Mouse (Mus musculus) neural tube, embryonic 12.5 days (tissue): ENCODE results near the gene Ap5s1. TPM values are rescaled to one million over a fixed set of nuclear protein-coding genes. Genes with fewer than 3 reads are reported as not detected.
"Not testable (repeated sequence)": the region's sequence is repeated elsewhere in the genome, so short reads cannot be mapped to it uniquely, and the experiment has no call there.

Experiments
- ATAC-seq: fragments of 200-750 bp; cut with Nextera tagmentation; 2 replicates; pipeline ENCODE4 v1.8.0; 2017; ENCODE audit warnings: low read depth, mild to moderate bottlenecking, moderate TSS enrichment, moderate library complexity; ENCODE audit not compliant: low FRiP score
- H3K27ac ChIP-seq: fragments of 300-500 bp; sonication (generic); 2 replicates; pipeline ENCODE4 v1.5.1; 2016
- H3K27me3 ChIP-seq: fragments of 300-500 bp; sonication (generic); replicated peaks from 2 replicates; pipeline ENCODE4 v1.6.1; 2016; ENCODE audit warnings: mild to moderate bottlenecking
- H3K36me3 ChIP-seq: fragments of 300-500 bp; sonication (generic); 2 replicates; pipeline ENCODE4 v1.6.1; 2016; ENCODE audit warnings: mild to moderate bottlenecking
- H3K4me1 ChIP-seq: fragments of 300-500 bp; sonication (generic); 2 replicates; pipeline ENCODE4 v1.6.1; 2016
- H3K4me2 ChIP-seq: fragments of 300-500 bp; sonication (generic); replicated peaks from 2 replicates; pipeline ENCODE4 v1.6.1; 2016; ENCODE audit warnings: mild to moderate bottlenecking
- H3K4me3 ChIP-seq: fragments of 300-500 bp; sonication (generic); 2 replicates; pipeline ENCODE4 v1.5.1; 2016
- H3K9ac ChIP-seq: fragments of 300-500 bp; sonication (generic); 2 replicates; pipeline ENCODE4 v1.6.1; 2016; ENCODE audit warnings: mild to moderate bottlenecking
- H3K9me3 ChIP-seq: fragments of 300-500 bp; sonication (generic); 2 replicates; pipeline ENCODE4 v1.6.1; 2016; ENCODE audit warnings: mild to moderate bottlenecking
- WGBS: fragments of 180-500 bp; shearing (Covaris S2); methylation state at CpG from one replicate; pipeline ENCODE4 v1.1.7; 2016; 5-methylcytosine and 5-hydroxymethylcytosine counted together
- polyA plus RNA-seq: library from polyadenylated mRNA; unstranded; fragments of >200 nt; fragmentation: Nextera tagmentation; extraction: Ambion mirVana; gene quantifications from 2 replicates; pipeline ENCODE4 v1.2.1, GENCODE M21; 2016

Ap5s1 gene
- polyA plus RNA-seq, 1 experiment from 2014 or later: 36.3 TPM

DNA sequence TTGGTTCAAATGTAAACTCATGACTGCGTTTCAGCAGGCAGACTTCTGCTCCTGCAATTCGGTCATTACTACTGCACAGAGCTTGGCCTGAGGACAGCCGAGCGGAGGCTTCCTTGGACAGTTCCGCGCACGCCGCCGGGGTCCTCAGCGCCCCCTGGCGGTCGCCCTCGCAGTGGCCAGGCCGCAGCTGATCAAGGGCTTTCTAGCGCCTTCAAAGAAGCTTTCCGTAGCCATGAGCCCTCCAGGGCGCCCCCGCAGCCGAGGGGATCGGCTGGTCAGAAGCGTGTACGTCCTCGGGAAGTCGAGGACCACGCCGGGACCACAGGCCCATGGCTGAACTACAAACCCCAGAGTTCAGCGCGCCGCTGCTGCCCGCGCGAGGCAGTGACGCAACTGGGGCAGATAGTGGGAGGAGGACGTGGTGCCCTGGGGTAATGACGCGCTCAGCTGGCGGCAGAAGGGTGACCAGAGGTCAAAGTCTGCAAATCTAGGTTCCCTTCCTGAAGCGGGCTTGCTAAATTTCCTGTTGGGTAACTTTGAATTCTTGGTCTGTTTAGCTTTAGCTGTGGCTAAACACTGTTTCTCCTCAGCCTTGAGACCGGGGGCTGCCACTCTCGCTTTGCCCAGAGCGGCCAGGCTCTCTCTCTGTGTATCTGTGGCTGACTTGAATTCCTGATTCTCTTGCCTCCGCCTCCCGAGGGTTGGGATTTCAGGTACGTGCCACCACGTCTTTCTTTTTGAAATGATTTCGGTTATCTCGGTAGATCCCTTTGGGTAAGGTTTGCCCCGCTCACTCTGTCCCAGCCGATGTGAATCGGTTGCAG, 3.3 kb downstream of the Ap5s1 start:
- peak overlapping the region; percentile 83 for H3K27ac ChIP-seq
- peak overlapping the region; percentile 68 for H3K9ac ChIP-seq
- no peaks in the 10 kb centered on the region for H3K27me3 ChIP-seq
- peaks cover 5% of the 10 kb centered on the region for H3K4me1 ChIP-seq
- H3K4me2 ChIP-seq: peak overlapping the region; percentile 61
- no peaks in the 10 kb centered on the region for H3K9me3 ChIP-seq
- peak overlapping the region; percentile 62 for H3K4me3 ChIP-seq
- ATAC-seq: peak; percentile 96
- H3K36me3 ChIP-seq: peaks cover 13% of the 10 kb centered on the region; the same call in 1 of the 2 replicates
- 2% methylated on average over 50 of the region's 50 CpGs for WGBS

DNA sequence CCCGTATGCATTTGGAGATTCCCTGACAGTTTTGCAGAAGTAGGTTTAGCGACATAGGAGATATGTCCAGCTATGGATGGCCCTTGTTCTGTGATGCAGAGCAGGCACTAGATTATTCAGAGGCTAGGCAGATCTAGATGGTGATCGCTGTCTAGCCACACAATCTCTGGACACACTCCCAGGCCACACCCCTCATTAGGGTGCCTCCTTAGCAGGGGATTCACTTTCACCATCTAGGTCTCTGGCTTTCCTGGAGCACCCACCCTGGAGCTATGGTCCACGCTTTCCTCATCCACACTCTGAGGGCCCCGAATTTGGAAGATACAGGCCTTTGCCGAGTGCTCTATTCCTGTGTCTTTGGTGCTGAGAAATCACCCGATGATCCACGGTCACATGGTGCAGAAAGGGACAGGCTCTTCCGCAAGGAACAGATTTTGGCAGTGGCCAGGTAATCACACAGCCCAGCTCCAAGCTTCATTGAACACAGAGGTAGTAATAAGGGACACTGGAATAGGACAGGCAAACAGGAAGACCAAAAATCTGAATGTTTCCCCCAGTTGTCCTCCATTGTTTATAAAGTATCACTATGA, 4.2 kb downstream of the Ap5s1 start:
- no peak for ATAC-seq
- 77% methylated on average over 9 of the region's 9 CpGs for WGBS
- H3K9me3 ChIP-seq: no peaks in the 10 kb centered on the region
- H3K4me3 ChIP-seq: peak overlapping the region; percentile 62
- peaks cover 5% of the 10 kb centered on the region for H3K4me1 ChIP-seq
- H3K27ac ChIP-seq: no peak overlapping the region
- H3K27me3 ChIP-seq: no peaks in the 10 kb centered on the region
- peaks cover 13% of the 10 kb centered on the region; the same call in 1 of the 2 replicates for H3K36me3 ChIP-seq
- H3K9ac ChIP-seq: peak overlapping the region; percentile 68
- H3K4me2 ChIP-seq: peak overlapping the region; percentile 61

DNA sequence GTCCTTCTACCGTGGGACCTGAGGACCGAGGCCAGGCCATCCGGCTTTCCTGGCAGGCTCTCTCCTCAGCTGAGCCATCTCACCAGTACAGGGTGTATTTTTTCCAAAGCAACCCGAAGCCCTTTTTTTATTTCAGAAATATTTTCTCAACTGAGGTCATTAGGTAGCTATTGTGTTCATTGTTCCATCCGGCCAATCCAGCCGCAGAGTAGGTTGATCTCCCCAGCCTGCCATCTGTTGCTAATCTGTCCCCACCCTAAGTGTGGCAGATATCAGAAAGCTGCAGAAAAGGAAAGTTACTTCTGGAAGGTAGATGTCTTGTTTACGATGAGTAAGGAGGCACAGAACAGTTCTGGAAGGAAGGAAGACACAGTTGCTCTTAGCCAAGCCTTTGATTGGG, 6.9 kb downstream of the Ap5s1 start:
- peaks cover 13% of the 10 kb centered on the region; the same call in 1 of the 2 replicates for H3K36me3 ChIP-seq
- H3K4me3 ChIP-seq: no peak overlapping the region
- H3K9ac ChIP-seq: no peak overlapping the region
- peaks cover 5% of the 10 kb centered on the region for H3K4me1 ChIP-seq
- no peak for ATAC-seq
- no peaks in the 10 kb centered on the region for H3K27me3 ChIP-seq
- H3K4me2 ChIP-seq: no peak overlapping the region
- 90% methylated on average over 7 of the region's 7 CpGs for WGBS
- no peak overlapping the region for H3K27ac ChIP-seq
- H3K9me3 ChIP-seq: no peaks in the 10 kb centered on the region

DNA sequence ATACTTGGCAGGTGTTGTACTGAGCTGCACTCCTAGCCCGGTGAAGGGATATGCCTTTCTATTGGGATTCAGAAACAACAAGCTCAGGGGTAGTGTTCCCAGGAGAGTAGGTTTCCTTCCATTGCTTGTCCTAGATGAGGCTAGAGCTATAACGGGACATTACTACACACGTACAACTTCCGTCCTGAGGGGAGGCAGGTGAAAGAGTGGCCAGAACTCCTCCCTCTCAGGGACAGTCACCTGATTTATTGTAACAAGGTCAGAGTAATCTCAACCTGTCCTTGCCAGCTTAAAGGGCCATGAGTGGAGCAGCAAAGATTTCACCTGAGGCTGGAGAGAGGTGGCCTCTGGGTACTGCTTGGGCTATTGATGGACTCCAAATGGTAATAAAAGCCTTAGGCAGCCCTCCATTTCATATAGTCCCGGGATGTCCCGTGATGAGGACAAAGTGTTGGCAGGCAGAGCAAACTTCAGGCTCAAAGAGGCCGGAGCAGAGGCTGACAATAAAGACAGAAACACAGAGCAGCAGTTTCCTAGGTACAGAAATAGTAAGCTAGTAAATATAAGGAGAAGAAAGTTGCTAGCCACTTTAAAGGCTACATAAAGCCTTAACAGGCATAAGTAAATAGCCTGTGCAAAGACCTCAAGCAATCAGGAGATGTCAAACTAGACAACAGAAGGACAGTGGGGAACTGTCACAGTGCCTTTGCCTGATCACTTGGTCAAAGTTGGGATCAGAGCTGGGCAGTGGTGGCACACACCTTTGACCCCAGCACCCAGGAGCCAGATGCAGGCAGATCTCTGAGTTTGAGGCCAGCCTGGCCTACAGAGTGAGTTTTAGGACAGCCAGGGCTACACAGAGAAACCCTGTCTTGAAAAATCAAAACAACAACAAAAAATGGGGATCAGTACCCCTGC, 9.3 kb downstream of the Ap5s1 start:
- 90% methylated on average over 7 of the region's 7 CpGs for WGBS
- no peak for ATAC-seq

DNA sequence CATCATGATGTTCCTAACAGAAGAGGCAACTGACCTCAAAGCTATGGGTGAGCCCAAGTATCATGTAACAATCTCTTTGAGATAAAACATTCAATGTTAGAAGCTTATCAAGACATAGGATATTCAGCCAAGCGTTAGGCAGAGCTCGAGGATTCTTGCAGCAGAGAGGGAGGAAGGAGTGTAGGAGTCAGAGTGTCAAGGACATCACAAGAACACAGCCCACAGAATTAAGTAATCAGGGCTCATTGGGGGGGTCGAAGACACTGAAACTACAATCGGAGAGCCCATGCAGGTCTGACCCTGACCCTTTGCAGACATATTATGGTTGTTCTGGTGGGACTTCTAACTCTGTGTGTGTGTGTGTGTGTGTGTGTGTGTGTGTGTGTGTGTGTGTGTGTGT, 13.2 kb downstream of the Ap5s1 start:
- H3K4me1 ChIP-seq: no peaks in the 10 kb centered on the region
- WGBS: 84% methylated on average over 4 of the region's 4 CpGs
- no peaks in the 10 kb centered on the region for H3K27me3 ChIP-seq
- no peak overlapping the region for H3K27ac ChIP-seq
- H3K36me3 ChIP-seq: no peaks in the 10 kb centered on the region
- H3K9ac ChIP-seq: no peak overlapping the region
- no peak overlapping the region for H3K4me2 ChIP-seq
- no peak overlapping the region for H3K4me3 ChIP-seq
- ATAC-seq: no peak
- no peaks in the 10 kb centered on the region for H3K9me3 ChIP-seq

More for the DNA sequence above, 9.3 kb downstream of the Ap5s1 start:
- H3K9ac ChIP-seq: no peak overlapping the region
- peaks cover 13% of the 10 kb centered on the region; the same call in 1 of the 2 replicates for H3K36me3 ChIP-seq
- H3K4me1 ChIP-seq: peaks cover 1% of the 10 kb centered on the region
- no peak overlapping the region for H3K4me2 ChIP-seq
- no peaks in the 10 kb centered on the region for H3K27me3 ChIP-seq
- H3K4me3 ChIP-seq: no peak overlapping the region
- H3K27ac ChIP-seq: no peak overlapping the region
- no peaks in the 10 kb centered on the region for H3K9me3 ChIP-seq

DNA sequence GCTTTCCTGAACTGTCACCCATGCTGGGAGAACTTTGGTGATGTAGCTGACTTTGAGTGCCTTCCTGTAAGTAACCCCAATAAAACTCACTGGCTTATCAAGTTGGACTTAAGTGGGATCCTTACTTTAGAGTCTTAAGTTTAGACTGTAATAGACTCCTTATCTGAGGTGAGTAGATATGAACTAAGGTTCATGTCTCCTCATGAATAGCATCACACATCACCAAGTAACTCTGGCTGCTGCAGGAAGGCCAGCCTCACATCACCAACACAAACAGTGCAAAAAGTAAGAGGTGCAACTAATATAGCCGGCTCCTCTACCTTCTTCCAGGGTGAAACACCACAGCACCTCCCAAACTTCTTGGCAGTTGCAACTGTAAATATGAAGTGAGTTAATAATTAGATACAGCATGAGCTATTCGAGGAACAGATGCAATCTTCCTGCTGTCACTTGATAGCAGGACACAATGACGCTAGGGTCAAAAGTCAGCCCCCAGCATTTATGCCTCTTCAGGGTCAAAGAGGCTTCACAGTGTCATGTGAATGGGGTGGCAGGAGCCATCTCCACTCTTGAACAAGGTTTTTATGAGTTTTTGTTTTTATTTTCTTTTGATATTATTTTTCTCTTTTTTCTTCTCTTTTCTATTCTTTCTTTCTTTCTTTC, 15.1 kb downstream of the Ap5s1 start:
- Histone ChIP-seq H3K4me1 (no peaks in the 10 kb centered on the region), H3K36me3 (no peaks in the 10 kb centered on the region), H3K9me3 (no peaks in the 10 kb centered on the region), H3K4me2 (no peak overlapping the region), H3K9ac (no peak overlapping the region), H3K4me3 (no peak overlapping the region), H3K27ac (no peak overlapping the region), H3K27me3 (no peaks in the 10 kb centered on the region)
- WGBS: 80% methylated on average over 3 of the region's 3 CpGs
- no peak for ATAC-seq

DNA sequence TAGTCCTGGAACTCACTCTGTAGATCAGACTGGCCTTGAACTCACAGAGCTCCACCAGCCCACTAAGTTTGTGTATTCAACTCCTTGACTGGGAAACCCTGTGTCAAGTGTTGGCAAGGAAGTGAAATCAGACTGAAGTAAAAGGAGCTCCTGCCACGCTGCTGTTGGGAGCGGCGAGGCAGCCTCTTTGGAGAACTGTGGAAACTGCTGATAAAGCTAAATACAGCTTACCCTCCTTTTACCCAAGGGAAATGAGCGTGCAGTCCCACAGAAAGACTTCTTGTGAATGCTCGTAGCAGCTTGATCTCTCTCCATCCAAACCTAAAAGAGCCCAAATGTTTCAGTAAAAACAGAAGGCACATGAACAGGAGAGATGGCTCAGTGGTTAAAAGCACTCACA, 15.7 kb downstream of the Ap5s1 start:
- no peaks in the 10 kb centered on the region for H3K27me3 ChIP-seq
- H3K9ac ChIP-seq: no peak overlapping the region
- no peaks in the 10 kb centered on the region for H3K9me3 ChIP-seq
- 69% methylated on average over 5 of the region's 5 CpGs for WGBS
- H3K4me3 ChIP-seq: no peak overlapping the region
- no peaks in the 10 kb centered on the region for H3K4me1 ChIP-seq
- H3K27ac ChIP-seq: no peak overlapping the region
- no peak for ATAC-seq
- H3K36me3 ChIP-seq: no peaks in the 10 kb centered on the region
- H3K4me2 ChIP-seq: no peak overlapping the region

DNA sequence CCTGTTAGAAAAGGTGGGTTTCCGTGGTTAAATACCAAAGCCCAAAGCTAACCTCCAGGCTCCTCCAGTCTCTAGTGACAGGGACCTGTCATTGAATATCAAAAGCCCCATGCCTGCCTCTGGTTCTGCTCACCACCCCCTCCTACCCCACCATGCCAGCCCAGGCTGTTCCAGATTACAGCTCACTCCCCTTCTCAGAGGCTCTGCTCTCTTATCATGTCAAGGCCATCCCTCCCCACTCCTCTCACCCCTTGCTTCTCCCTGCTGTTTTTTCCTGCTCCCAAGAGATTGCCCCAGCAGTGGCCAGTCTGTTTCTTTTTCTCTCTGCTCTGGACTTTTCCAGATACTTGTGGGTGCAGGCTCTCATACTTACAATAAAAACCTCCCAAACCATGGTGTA, 16.7 kb downstream of the Ap5s1 start:
- Histone ChIP-seq H3K27me3 (no peaks in the 10 kb centered on the region), H3K9ac (no peak overlapping the region), H3K4me1 (no peaks in the 10 kb centered on the region), H3K36me3 (no peaks in the 10 kb centered on the region), H3K27ac (no peak overlapping the region), H3K9me3 (no peaks in the 10 kb centered on the region), H3K4me3 (no peak overlapping the region), H3K4me2 (no peak overlapping the region)
- WGBS: 76% methylated on average over 1 of the region's 1 CpGs
- no peak for ATAC-seq

DNA sequence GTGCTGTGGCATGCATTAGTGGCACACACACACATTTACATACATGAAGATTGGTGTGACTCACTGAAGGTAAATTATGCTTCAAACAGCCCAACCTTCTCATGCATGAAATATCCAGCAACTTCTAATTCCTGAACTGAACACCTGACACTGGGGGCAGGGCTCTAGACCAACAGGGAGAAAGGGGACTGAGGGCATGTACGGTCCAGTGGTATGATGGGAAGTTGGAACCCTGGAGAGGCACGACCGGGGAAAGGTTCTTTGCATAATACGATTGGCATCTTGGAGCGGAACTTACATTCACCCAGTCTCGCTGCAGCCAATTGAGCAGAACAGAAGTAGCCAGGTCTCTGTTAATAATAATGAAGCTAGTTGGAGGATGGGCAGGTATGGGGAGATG, 18.3 kb downstream of the Ap5s1 start:
- no peak overlapping the region for H3K4me3 ChIP-seq
- no peaks in the 10 kb centered on the region for H3K36me3 ChIP-seq
- 89% methylated on average over 6 of the region's 6 CpGs for WGBS
- H3K27ac ChIP-seq: no peak overlapping the region
- H3K9ac ChIP-seq: no peak overlapping the region
- H3K4me2 ChIP-seq: no peak overlapping the region
- H3K4me1 ChIP-seq: no peaks in the 10 kb centered on the region
- ATAC-seq: no peak
- no peaks in the 10 kb centered on the region for H3K9me3 ChIP-seq
- H3K27me3 ChIP-seq: no peaks in the 10 kb centered on the region

DNA sequence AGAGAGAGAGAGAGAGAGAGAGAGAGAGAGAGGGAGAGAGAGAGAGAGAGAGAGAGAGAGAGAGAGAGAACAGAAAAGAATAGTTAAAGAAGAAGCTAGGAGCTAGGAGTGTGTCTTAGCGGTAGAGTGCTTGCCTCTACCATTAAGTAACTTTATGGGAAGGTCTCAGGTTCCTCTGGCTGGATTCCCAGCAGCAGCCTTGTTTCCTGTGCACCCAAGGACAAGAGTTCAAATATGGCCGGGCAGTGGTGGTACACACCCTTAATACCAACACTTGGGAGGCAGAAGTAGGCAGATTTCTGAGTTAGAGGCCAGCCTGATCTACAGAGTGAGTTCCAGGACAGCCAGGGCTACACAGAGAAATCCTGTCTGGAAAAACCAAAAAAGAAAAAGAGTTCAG, 19.8 kb downstream of the Ap5s1 start:
- 80% methylated on average over 2 of the region's 2 CpGs for WGBS
- not testable (repeated sequence) for H3K4me2 ChIP-seq, H3K27me3 ChIP-seq, H3K36me3 ChIP-seq, H3K9me3 ChIP-seq, H3K4me3 ChIP-seq, ATAC-seq, H3K27ac ChIP-seq, H3K9ac ChIP-seq, H3K4me1 ChIP-seq

DNA sequence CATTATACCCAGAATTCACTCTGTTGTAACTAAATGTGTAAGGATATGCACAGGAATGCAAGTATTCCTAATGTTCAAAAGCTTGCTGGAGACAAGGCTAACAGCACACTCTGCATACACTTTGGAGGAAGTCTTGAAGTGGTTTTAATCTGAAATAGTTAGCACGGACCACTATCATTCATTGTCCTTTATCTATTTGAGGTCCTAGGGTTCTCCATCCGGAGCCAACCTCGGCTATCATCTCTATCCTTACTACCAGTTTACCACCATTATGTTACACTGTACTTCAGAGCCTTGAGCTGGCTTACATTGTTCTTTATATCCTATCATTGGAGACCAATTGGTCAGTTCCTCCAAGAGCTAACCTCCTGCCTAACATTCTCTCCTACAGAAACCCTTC, 20.4 kb downstream of the Ap5s1 start:
- H3K9me3 ChIP-seq: no peaks in the 10 kb centered on the region
- 93% methylated on average over 3 of the region's 3 CpGs for WGBS
- no peak overlapping the region for H3K9ac ChIP-seq
- H3K4me1 ChIP-seq: no peaks in the 10 kb centered on the region
- H3K27ac ChIP-seq: no peak overlapping the region
- H3K4me3 ChIP-seq: no peak overlapping the region
- H3K27me3 ChIP-seq: no peaks in the 10 kb centered on the region
- no peak overlapping the region for H3K4me2 ChIP-seq
- ATAC-seq: no peak
- no peaks in the 10 kb centered on the region for H3K36me3 ChIP-seq

DNA sequence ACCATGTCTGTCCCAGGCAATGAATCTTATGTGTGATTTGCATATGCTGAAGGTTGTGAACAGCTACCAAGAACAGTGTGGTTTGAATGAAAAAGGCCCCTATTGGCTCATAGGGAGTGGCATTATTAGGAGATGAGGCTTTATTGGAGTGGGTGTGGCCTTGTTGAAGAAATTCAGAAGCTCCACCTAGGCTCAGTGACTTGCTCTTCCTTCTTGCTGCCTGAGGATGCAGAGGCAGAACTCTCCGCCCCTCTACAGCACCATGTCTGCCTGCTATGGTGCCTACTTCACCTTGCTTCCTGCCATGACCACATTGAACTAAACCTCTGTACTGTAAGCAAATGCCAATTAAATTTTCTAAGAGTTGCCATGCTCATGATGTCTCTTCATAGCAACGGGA, 25.7 kb downstream of the Ap5s1 start:
- Histone ChIP-seq H3K4me3 (no peak overlapping the region), H3K4me2 (no peak overlapping the region), H3K27ac (no peak overlapping the region), H3K27me3 (no peaks in the 10 kb centered on the region), H3K36me3 (no peaks in the 10 kb centered on the region), H3K9ac (no peak overlapping the region), H3K9me3 (no peaks in the 10 kb centered on the region), H3K4me1 (peaks cover 11% of the 10 kb centered on the region)
- ATAC-seq: no peak
- 74% methylated on average over 2 of the region's 2 CpGs for WGBS
